Mouse (Mus musculus): ENCODE data around the gene Pkp1. TPM values are rescaled to one million over a fixed set of nuclear protein-coding genes. Genes with fewer than 3 reads are reported as not detected.

The Pkp1 gene
- polyA plus RNA-seq, 1 experiment from 2014 or later, result 0.22 TPM

- Histone ChIP-seq H3K4me3 (ENCODE audit: low read depth, low read length) (no peak overlapping the region), H3K36me3 (ENCODE audit: control insufficient read depth, insufficient read depth, low read length) (no peaks in the 10 kb centered on the region), H3K4me1 (replicated peaks; ENCODE audit: control insufficient read depth, insufficient read depth, low read length) (no peaks in the 10 kb centered on the region), H3K9ac (ENCODE audit: low read depth, low read length) (no peak overlapping the region), H3K4me2 (replicated peaks; ENCODE audit: low read depth, low read length) (no peak overlapping the region), H3K27me3 (ENCODE audit: control insufficient read depth, insufficient read depth, low read length) (no peaks in the 10 kb centered on the region), H3K27ac (ENCODE audit: low read depth, low read length) (no peak overlapping the region), H3K9me3 (ENCODE audit: control insufficient read depth, low read length) (no peaks in the 10 kb centered on the region)
- ATAC-seq (ENCODE audit: low FRiP score) (no peak), DNase-seq (ENCODE audit: low spot score) (no peak)
- WGBS, result 91% methylated on average over 4 of the region's 4 CpGs
Observed at GRCm38 (mm10) chr1:135872991-135873390, 46.0 kb downstream of the Pkp1 start.

- Histone ChIP-seq H3K36me3 (ENCODE audit: control insufficient read depth, insufficient read depth, low read length) (no peaks in the 10 kb centered on the region), H3K27ac (ENCODE audit: low read depth, low read length) (no peak overlapping the region), H3K4me2 (replicated peaks; ENCODE audit: low read depth, low read length) (no peak overlapping the region), H3K4me1 (replicated peaks; ENCODE audit: control insufficient read depth, insufficient read depth, low read length) (no peaks in the 10 kb centered on the region), H3K9ac (ENCODE audit: low read depth, low read length) (no peak overlapping the region), H3K27me3 (ENCODE audit: control insufficient read depth, insufficient read depth, low read length) (no peaks in the 10 kb centered on the region), H3K9me3 (ENCODE audit: control insufficient read depth, low read length) (no peaks in the 10 kb centered on the region), H3K4me3 (ENCODE audit: low read depth, low read length) (no peak overlapping the region)
- 89% methylated on average over 6 of the region's 6 CpGs for WGBS
- no peak for DNase-seq (ENCODE audit: low spot score)
- ATAC-seq (ENCODE audit: low FRiP score), result no peak
Observed at GRCm38 (mm10) chr1:135868570-135868969, 50.4 kb downstream of the Pkp1 start.

- no peak overlapping the region for H3K4me2 ChIP-seq (replicated peaks; ENCODE audit: low read depth, low read length)
- H3K9ac ChIP-seq (ENCODE audit: low read depth, low read length), result no peak overlapping the region
- no peaks in the 10 kb centered on the region for H3K36me3 ChIP-seq (ENCODE audit: control insufficient read depth, insufficient read depth, low read length)
- no peak overlapping the region for H3K4me3 ChIP-seq (ENCODE audit: low read depth, low read length)
- no peaks in the 10 kb centered on the region for H3K27me3 ChIP-seq (ENCODE audit: control insufficient read depth, insufficient read depth, low read length)
- no peaks in the 10 kb centered on the region for H3K9me3 ChIP-seq (ENCODE audit: control insufficient read depth, low read length)
- ATAC-seq (ENCODE audit: low FRiP score) (peak; percentile 67; the same call in 1 of the 2 replicates), DNase-seq (ENCODE audit: low spot score) (peak; percentile 90)
- no peaks in the 10 kb centered on the region for H3K4me1 ChIP-seq (replicated peaks; ENCODE audit: control insufficient read depth, insufficient read depth, low read length)
- WGBS, result 51% methylated on average over 19 of the region's 19 CpGs
- H3K27ac ChIP-seq (ENCODE audit: low read depth, low read length), result no peak overlapping the region
Observed at GRCm38 (mm10) chr1:135865518-135866194, 53.4 kb downstream of the Pkp1 start.

GRCm38 (mm10) chr1:135864830-135865229 is 54.2 kb downstream of the Pkp1 start:
- H3K9ac ChIP-seq (ENCODE audit: low read depth, low read length), result no peak overlapping the region
- no peak for ATAC-seq (ENCODE audit: low FRiP score)
- 87% methylated on average over 6 of the region's 6 CpGs for WGBS

GRCm38 (mm10) chr1:135863786-135864335 is 55.1 kb downstream of the Pkp1 start:
- no peak for DNase-seq (ENCODE audit: low spot score)
- WGBS, result 87% methylated on average over 9 of the region's 9 CpGs
- Histone ChIP-seq H3K27ac (ENCODE audit: low read depth, low read length) (no peak overlapping the region), H3K4me3 (ENCODE audit: low read depth, low read length) (no peak overlapping the region), H3K9me3 (ENCODE audit: control insufficient read depth, low read length) (no peaks in the 10 kb centered on the region), H3K4me2 (replicated peaks; ENCODE audit: low read depth, low read length) (no peak overlapping the region), H3K9ac (ENCODE audit: low read depth, low read length) (no peak overlapping the region), H3K4me1 (replicated peaks; ENCODE audit: control insufficient read depth, insufficient read depth, low read length) (no peaks in the 10 kb centered on the region), H3K36me3 (ENCODE audit: control insufficient read depth, insufficient read depth, low read length) (no peaks in the 10 kb centered on the region), H3K27me3 (ENCODE audit: control insufficient read depth, insufficient read depth, low read length) (no peaks in the 10 kb centered on the region)
- no peak for ATAC-seq (ENCODE audit: low FRiP score)

More at GRCm38 (mm10) chr1:135864830-135865229, 54.2 kb downstream of the Pkp1 start:
- Histone ChIP-seq H3K4me3 (ENCODE audit: low read depth, low read length) (no peak overlapping the region), H3K4me2 (replicated peaks; ENCODE audit: low read depth, low read length) (no peak overlapping the region), H3K36me3 (ENCODE audit: control insufficient read depth, insufficient read depth, low read length) (no peaks in the 10 kb centered on the region), H3K27ac (ENCODE audit: low read depth, low read length) (no peak overlapping the region), H3K4me1 (replicated peaks; ENCODE audit: control insufficient read depth, insufficient read depth, low read length) (no peaks in the 10 kb centered on the region), H3K27me3 (ENCODE audit: control insufficient read depth, insufficient read depth, low read length) (no peaks in the 10 kb centered on the region), H3K9me3 (ENCODE audit: control insufficient read depth, low read length) (no peaks in the 10 kb centered on the region)
- DNase-seq (ENCODE audit: low spot score), result no peak

GRCm38 (mm10) chr1:135862561-135862960 is 56.4 kb downstream of the Pkp1 start:
- WGBS, result 85% methylated on average over 5 of the region's 5 CpGs

GRCm38 (mm10) chr1:135861980-135862552 is 56.9 kb downstream of the Pkp1 start:
- H3K27me3 ChIP-seq (ENCODE audit: control insufficient read depth, insufficient read depth, low read length), result no peaks in the 10 kb centered on the region
- no peaks in the 10 kb centered on the region for H3K4me1 ChIP-seq (replicated peaks; ENCODE audit: control insufficient read depth, insufficient read depth, low read length)
- 73% methylated on average over 9 of the region's 9 CpGs for WGBS
- H3K9ac ChIP-seq (ENCODE audit: low read depth, low read length), result no peak overlapping the region
- H3K36me3 ChIP-seq (ENCODE audit: control insufficient read depth, insufficient read depth, low read length), result no peaks in the 10 kb centered on the region
- H3K9me3 ChIP-seq (ENCODE audit: control insufficient read depth, low read length), result no peaks in the 10 kb centered on the region
- ATAC-seq (ENCODE audit: low FRiP score) (no peak), DNase-seq (ENCODE audit: low spot score) (no peak)
- no peak overlapping the region for H3K4me3 ChIP-seq (ENCODE audit: low read depth, low read length)
- no peak overlapping the region for H3K4me2 ChIP-seq (replicated peaks; ENCODE audit: low read depth, low read length)
- H3K27ac ChIP-seq (ENCODE audit: low read depth, low read length), result no peak overlapping the region

More at GRCm38 (mm10) chr1:135862561-135862960, 56.4 kb downstream of the Pkp1 start:
- Histone ChIP-seq H3K4me3 (ENCODE audit: low read depth, low read length) (no peak overlapping the region), H3K9me3 (ENCODE audit: control insufficient read depth, low read length) (no peaks in the 10 kb centered on the region), H3K4me2 (replicated peaks; ENCODE audit: low read depth, low read length) (no peak overlapping the region), H3K36me3 (ENCODE audit: control insufficient read depth, insufficient read depth, low read length) (no peaks in the 10 kb centered on the region), H3K9ac (ENCODE audit: low read depth, low read length) (no peak overlapping the region), H3K27me3 (ENCODE audit: control insufficient read depth, insufficient read depth, low read length) (no peaks in the 10 kb centered on the region), H3K27ac (ENCODE audit: low read depth, low read length) (no peak overlapping the region), H3K4me1 (replicated peaks; ENCODE audit: control insufficient read depth, insufficient read depth, low read length) (no peaks in the 10 kb centered on the region)
- ATAC-seq (ENCODE audit: low FRiP score) (no peak), DNase-seq (ENCODE audit: low spot score) (no peak)

GRCm38 (mm10) chr1:135861091-135861490 is 57.9 kb downstream of the Pkp1 start:
- Histone ChIP-seq H3K4me1 (replicated peaks; ENCODE audit: control insufficient read depth, insufficient read depth, low read length) (no peaks in the 10 kb centered on the region), H3K36me3 (ENCODE audit: control insufficient read depth, insufficient read depth, low read length) (no peaks in the 10 kb centered on the region), H3K27me3 (ENCODE audit: control insufficient read depth, insufficient read depth, low read length) (no peaks in the 10 kb centered on the region), H3K4me2 (replicated peaks; ENCODE audit: low read depth, low read length) (no peak overlapping the region), H3K4me3 (ENCODE audit: low read depth, low read length) (no peak overlapping the region), H3K9ac (ENCODE audit: low read depth, low read length) (no peak overlapping the region), H3K27ac (ENCODE audit: low read depth, low read length) (no peak overlapping the region), H3K9me3 (ENCODE audit: control insufficient read depth, low read length) (no peaks in the 10 kb centered on the region)
- ATAC-seq (ENCODE audit: low FRiP score), result no peak
- 72% methylated on average over 5 of the region's 5 CpGs for WGBS
- no peak for DNase-seq (ENCODE audit: low spot score)

- Histone ChIP-seq H3K9me3 (ENCODE audit: control insufficient read depth, low read length) (no peaks in the 10 kb centered on the region), H3K9ac (ENCODE audit: low read depth, low read length) (no peak overlapping the region), H3K27ac (ENCODE audit: low read depth, low read length) (no peak overlapping the region), H3K4me1 (replicated peaks; ENCODE audit: control insufficient read depth, insufficient read depth, low read length) (no peaks in the 10 kb centered on the region), H3K4me2 (replicated peaks; ENCODE audit: low read depth, low read length) (no peak overlapping the region), H3K27me3 (ENCODE audit: control insufficient read depth, insufficient read depth, low read length) (no peaks in the 10 kb centered on the region), H3K36me3 (ENCODE audit: control insufficient read depth, insufficient read depth, low read length) (no peaks in the 10 kb centered on the region), H3K4me3 (ENCODE audit: low read depth, low read length) (no peak overlapping the region)
- WGBS, result 87% methylated on average over 7 of the region's 7 CpGs
- ATAC-seq (ENCODE audit: low FRiP score) (no peak), DNase-seq (ENCODE audit: low spot score) (no peak)
Observed at GRCm38 (mm10) chr1:135858533-135858932, 60.5 kb downstream of the Pkp1 start.
